Mouse (Mus musculus) 3134 (cell line): ENCODE data around the gene Leng1.
"Not testable (repeated sequence)": the region's sequence is repeated elsewhere in the genome, so short reads cannot be mapped to it uniquely, and the experiment has no call there.

Experiments
- DNase-seq: peaks from one replicate; pipeline ENCODE4 v3.0.0-alpha.2; 2011; ENCODE audit warnings: low spot score; ENCODE audit not compliant: insufficient read length; ENCODE audit errors: extremely low read depth

The Leng1 gene

GRCm38 (mm10) chr7:3665215-3666114 is at the start of gene Leng1:
Gene Leng1 (minus strand): TSS chr7:3665840.
- peak; percentile 90 for DNase-seq

GRCm38 (mm10) chr7:3715249-3715648 is 49.6 kb upstream of the Leng1 start:
- no peak for DNase-seq

- DNase-seq = no peak
These were observed 46.8 kb upstream of the Leng1 start for GRCm38 (mm10) chr7:3712264-3712942.

DNA sequence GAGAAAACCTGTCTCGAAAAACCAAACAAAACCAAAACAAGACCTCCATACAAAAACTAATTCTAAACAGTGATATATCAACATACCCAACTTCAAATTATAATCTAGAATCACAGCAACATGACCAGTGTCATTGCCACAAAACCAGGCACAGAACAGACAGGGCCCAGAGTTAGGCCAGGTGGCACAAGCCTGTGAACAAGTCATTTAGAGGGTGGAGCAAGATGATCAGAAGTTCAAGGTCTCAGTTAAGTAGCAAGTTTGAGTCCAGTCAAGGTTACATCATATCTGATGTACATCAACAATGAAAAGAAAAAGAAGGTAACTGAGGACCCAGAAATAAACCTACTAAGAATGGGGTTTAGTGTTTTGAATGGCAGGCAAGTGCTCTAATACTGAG is 43.4 kb upstream of the Leng1 start:
- DNase-seq = peak; percentile 19

- peak; percentile 35 for DNase-seq
These were observed 42.9 kb upstream of the Leng1 start for GRCm38 (mm10) chr7:3708447-3708980.

GRCm38 (mm10) chr7:3707568-3708413 is 42.2 kb upstream of the Leng1 start:
- DNase-seq = peak; percentile 14

GRCm38 (mm10) chr7:3707027-3707426 is 41.4 kb upstream of the Leng1 start:
- DNase-seq = no peak

DNA sequence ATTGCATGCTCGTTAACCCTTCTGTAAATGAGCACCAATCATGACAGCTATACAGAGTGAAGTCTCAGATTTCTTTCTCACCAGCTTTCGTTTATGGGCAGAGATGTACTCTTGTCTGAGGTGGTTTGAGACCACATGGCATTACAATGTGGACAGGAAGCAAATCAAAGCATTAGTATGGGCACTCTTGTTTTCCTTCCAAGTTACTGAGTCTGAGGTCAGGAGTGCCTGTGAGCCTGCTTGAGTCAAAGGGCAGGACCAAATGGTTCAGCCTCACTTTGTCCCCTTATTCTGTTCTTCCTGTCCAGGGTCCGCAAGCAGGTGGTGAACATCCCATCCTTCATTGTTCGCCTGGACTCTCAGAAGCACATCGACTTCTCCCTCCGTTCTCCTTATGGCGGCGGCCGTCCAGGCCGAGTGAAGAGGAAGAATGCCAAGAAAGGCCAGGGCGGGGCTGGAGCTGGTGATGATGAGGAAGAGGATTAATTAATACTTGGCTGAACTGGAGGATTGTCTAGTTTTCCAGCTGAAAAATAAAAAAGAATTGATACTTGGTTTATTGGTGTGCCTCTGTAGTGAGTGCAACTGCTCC is 40.8 kb upstream of the Leng1 start:
- DNase-seq = peak; percentile 30

GRCm38 (mm10) chr7:3705911-3706310 is 40.3 kb upstream of the Leng1 start:
- DNase-seq = peak; percentile 11

GRCm38 (mm10) chr7:3705461-3705860 is 39.8 kb upstream of the Leng1 start:
- DNase-seq = not testable (repeated sequence)

DNA sequence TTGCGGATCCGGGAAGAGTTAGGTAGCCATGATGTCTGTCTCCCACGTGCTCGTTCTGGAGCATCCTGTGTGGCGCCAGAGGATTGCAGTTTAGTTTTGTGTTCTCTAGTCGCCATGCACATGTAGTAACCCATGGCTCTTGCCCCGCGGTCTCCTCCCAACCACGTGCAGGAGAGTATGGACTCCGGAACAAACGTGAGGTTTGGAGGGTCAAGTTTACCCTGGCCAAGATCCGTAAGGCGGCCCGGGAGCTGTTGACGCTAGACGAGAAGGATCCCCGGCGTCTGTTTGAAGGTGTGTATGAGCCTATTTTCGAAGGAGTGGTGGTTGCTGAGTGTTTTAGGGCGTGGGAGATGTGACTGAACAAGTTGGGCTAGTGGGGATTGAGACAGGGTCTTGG is 38.8 kb upstream of the Leng1 start:
- no peak for DNase-seq

GRCm38 (mm10) chr7:3703879-3704441 is 38.3 kb upstream of the Leng1 start, which contains the start of gene Rps9:
Gene Rps9 (plus strand): TSS chr7:3703993.
- DNase-seq = peak; percentile 81

GRCm38 (mm10) chr7:3703148-3703878 is 37.7 kb upstream of the Leng1 start:
- DNase-seq = no peak

DNA sequence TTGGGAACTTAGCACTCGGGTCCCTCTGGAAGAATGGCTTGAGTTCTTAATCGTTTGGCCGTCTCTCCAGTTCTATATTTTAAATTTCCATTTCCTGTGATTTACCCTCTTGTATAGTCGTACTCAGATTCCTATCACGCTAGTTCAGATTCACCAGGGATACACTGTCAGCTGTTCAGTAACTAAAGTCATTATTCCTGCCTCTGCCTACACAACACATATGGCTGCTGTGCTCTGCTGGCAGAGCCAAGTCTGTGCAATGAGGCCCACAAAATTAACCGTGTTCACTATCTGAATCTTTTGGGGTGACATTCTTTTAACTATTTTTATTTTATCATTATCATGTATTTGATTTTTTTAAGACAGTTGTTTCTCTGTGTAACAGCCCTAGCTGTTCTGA is 32.8 kb upstream of the Leng1 start:
- DNase-seq = no peak

GRCm38 (mm10) chr7:3694949-3695305 is 29.3 kb upstream of the Leng1 start:
- not testable (repeated sequence) for DNase-seq

DNA sequence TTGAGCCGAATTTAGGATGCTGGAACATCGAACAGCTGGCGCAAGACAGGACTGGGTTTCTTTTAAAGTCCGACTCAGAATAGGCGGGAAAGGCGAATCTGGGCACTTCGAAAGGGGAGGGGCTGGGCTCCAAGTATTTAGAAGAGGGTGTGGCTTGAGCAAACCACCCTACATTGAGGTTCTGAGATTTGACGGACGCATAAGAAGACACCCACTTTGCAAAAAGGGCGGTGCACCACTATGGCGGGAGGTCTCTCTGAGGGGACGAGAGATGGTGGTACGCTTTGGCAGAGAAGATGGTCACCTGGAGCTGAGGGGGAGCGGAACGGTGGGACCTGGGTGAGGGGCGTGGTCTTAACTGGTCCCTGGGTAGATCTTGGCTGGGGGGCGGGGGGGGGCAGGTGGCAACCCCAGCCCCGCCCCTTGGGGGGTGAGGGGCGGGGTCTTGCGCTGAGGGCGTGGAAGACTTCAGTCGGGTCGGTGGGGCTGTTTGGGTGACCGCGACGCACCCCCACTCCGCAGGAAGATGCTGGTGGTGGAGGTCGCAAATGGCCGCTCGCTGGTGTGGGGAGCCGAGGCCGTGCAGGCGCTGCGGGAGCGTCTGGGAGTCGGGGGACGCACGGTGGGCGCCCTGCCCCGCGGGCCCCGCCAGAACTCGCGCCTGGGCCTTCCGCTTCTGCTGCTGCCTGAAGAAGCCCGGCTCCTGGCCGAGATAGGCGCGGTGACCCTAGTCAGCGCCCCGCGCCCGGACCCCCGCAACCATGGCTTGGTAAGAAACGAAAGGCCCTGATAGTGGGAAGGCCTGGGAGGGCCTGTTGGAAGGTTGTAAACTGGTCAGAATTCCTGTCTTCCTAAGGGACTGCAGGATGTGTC is 28.7 kb upstream of the Leng1 start:
- DNase-seq = peak; percentile 91

GRCm38 (mm10) chr7:3693809-3694075 is 28.1 kb upstream of the Leng1 start:
- DNase-seq = no peak

DNA sequence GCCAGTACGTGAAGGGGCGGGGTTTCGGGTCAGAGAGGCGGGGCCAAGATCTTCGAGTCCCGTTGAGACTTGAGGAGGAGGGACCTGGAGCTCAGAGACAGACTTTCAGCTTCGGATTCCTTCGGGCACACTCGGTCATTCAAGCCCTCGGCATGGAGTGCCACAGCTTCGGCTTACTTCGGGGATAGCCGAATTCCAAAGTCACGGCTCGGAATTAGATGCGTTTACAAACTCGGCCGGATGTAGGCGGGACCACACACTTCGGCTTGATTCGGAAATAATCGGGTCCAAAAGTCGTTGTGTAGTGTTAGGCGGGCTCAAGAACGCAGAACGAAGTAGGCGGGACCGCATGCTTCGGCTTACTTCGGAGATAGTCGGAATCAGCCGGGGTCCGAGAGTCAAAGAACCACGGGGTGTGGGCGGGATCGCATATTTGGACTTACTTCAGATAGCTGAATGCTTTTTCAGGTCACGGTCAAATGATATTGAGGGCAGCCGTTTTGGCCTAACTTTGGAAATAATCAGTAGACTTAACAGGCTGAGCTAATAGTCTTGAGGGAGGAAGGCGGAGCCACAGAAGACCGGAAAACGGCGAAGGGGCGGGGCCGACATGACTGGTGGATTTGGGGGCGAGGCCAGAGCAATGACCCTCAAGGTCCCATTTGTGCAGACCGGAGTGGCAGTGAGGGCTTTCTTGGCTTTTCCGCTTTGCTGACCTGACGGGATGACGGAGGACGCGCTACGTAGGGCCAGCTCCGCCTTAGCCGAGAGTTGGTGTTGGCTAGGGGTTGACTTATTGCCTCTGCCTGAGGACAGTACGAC is 27.6 kb upstream of the Leng1 start, which contains the start of gene Mboat7:
TSS of gene Mboat7 (minus strand) at position 537 of the 822 bp plus-strand sequence.
- DNase-seq = peak; percentile 92
